Mouse (Mus musculus): Measurements from ENCODE around the gene Gm10377. TPM values are rescaled to one million over a fixed set of nuclear protein-coding genes. Genes with fewer than 3 reads are reported as not detected.

Gm10377 gene
- not detected for polyA plus RNA-seq (2014; fragmentation: Illumina TruSeq; extraction: RNeasy Lipid Tissue Mini Kit (QIAGEN cat#74804); ENCODE audit: low replicate concordance)

GRCm38 (mm10) chr14:42797887-42798286 lies at the start of gene Gm10377:
Gene Gm10377, minus strand, starts transcription at chr14:42797987.

GRCm38 (mm10) chr14:42768721-42769120 lies 29.1 kb downstream of the Gm10377 start, which contains the start of gene Gm3015:
Gene Gm3015, minus strand, starts transcription at chr14:42768821.

Other genes with a start within 250 kb of the Gm10377 start
- gene Gm17124, start 198.1 kb downstream of the Gm10377 start, polyA plus RNA-seq (2014; fragmentation: Illumina TruSeq; extraction: RNeasy Lipid Tissue Mini Kit (QIAGEN cat#74804); ENCODE audit: low replicate concordance) = not detected
- gene Gm3633, start 156.1 kb downstream of the Gm10377 start, polyA plus RNA-seq (2014; fragmentation: Illumina TruSeq; extraction: RNeasy Lipid Tissue Mini Kit (QIAGEN cat#74804); ENCODE audit: low replicate concordance) = not detected
- gene Gm10378, start 142.0 kb downstream of the Gm10377 start, polyA plus RNA-seq (2014; fragmentation: Illumina TruSeq; extraction: RNeasy Lipid Tissue Mini Kit (QIAGEN cat#74804); ENCODE audit: low replicate concordance) = not detected
- gene Gm3015, start 29.2 kb downstream of the Gm10377 start, polyA plus RNA-seq (2014; fragmentation: Illumina TruSeq; extraction: RNeasy Lipid Tissue Mini Kit (QIAGEN cat#74804); ENCODE audit: low replicate concordance) = not detected
- gene Gm21977, start 55.5 kb upstream of the Gm10377 start, polyA plus RNA-seq (2014; fragmentation: Illumina TruSeq; extraction: RNeasy Lipid Tissue Mini Kit (QIAGEN cat#74804); ENCODE audit: low replicate concordance) = not detected
- gene Gm8082, start 195.6 kb upstream of the Gm10377 start, polyA plus RNA-seq (2014; fragmentation: Illumina TruSeq; extraction: RNeasy Lipid Tissue Mini Kit (QIAGEN cat#74804); ENCODE audit: low replicate concordance) = not detected
- gene Gm10376, start 217.6 kb upstream of the Gm10377 start, polyA plus RNA-seq (2014; fragmentation: Illumina TruSeq; extraction: RNeasy Lipid Tissue Mini Kit (QIAGEN cat#74804); ENCODE audit: low replicate concordance) = not detected

All from small intestine, adult 10 weeks (tissue).